Mouse (Mus musculus) liver, embryonic 15.5 days (tissue): ENCODE data around the gene Slc38a6. TPM values are rescaled to one million over a fixed set of nuclear protein-coding genes. Genes with fewer than 3 reads are reported as not detected.

Experiments used
- ATAC-seq: fragments of 200-750 bp; cut with Nextera tagmentation; 2 replicates; pipeline ENCODE4 v1.8.0; 2017; ENCODE audit warnings: moderate number of reproducible peaks, mild to moderate bottlenecking, moderate library complexity; ENCODE audit not compliant: insufficient read depth
- H3K27ac ChIP-seq: fragments of 300-500 bp; sonication (generic); replicated peaks from 2 replicates; pipeline ENCODE4 v1.5.1; 2015; ENCODE audit warnings: mild to moderate bottlenecking, inconsistent platforms
- H3K27me3 ChIP-seq: fragments of 300-500 bp; sonication (generic); 2 replicates; pipeline ENCODE4 v1.6.1; 2015; ENCODE audit warnings: mild to moderate bottlenecking, inconsistent platforms
- H3K36me3 ChIP-seq: fragments of 300-500 bp; sonication (generic); replicated peaks from 2 replicates; pipeline ENCODE4 v1.6.1; 2015; ENCODE audit warnings: moderate library complexity, mild to moderate bottlenecking, inconsistent platforms
- H3K4me1 ChIP-seq: fragments of 300-500 bp; sonication (generic); replicated peaks from 2 replicates; pipeline ENCODE4 v1.6.1; 2015; ENCODE audit warnings: inconsistent platforms
- H3K4me2 ChIP-seq: fragments of 300-500 bp; sonication (generic); 2 replicates; pipeline ENCODE4 v1.6.1; 2015; ENCODE audit warnings: moderate library complexity, mild to moderate bottlenecking, inconsistent platforms
- H3K4me3 ChIP-seq: fragments of 300-500 bp; sonication (generic); replicated peaks from 2 replicates; pipeline ENCODE4 v1.5.1; 2015; ENCODE audit warnings: mild to moderate bottlenecking, inconsistent platforms
- H3K9ac ChIP-seq: fragments of 300-500 bp; sonication (generic); 2 replicates; pipeline ENCODE4 v1.6.1; 2015; ENCODE audit warnings: moderate library complexity, mild to moderate bottlenecking, inconsistent platforms
- H3K9me3 ChIP-seq: fragments of 300-500 bp; sonication (generic); replicated peaks from 2 replicates; pipeline ENCODE4 v1.6.1; 2016; ENCODE audit warnings: inconsistent platforms
- WGBS: fragments of 180-500 bp; shearing (Covaris S2); methylation state at CpG from one replicate; pipeline ENCODE4 v1.1.7; 2015; ENCODE audit warnings: mixed read lengths; ENCODE audit not compliant: insufficient replicate concordance; 5-methylcytosine and 5-hydroxymethylcytosine counted together
- polyA plus RNA-seq: library from polyadenylated mRNA; unstranded; fragments of >200 nt; fragmentation: Nextera tagmentation; extraction: Ambion mirVana; gene quantifications from 2 replicates; pipeline ENCODE4 v1.2.1, GENCODE M21; 2015

Slc38a6 gene
- polyA plus RNA-seq, 1 experiment from 2014 or later = 1.0 TPM

DNA sequence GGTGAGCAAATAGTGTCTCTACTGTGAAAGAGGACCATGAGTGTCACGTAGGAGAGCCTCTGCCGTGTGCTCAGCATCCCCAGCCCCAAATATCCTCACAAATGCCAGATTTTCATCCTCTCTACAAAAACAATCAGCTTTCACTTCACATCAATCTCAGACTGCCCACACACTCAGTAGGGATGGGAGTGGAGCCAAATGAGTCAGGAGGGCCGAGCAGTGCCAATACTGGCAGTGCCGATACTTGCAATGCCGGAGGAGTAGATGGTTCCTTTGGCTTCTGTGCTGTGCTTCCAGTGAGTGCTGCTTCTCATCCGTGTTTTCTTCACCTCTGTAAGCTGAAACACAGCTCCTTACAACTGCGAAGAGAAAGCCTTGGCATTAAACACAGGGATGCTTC, 84.6 kb downstream of the Slc38a6 start:
- Histone ChIP-seq H3K27ac (no peak overlapping the region), H3K4me2 (no peak overlapping the region), H3K36me3 (no peaks in the 10 kb centered on the region), H3K4me3 (no peak overlapping the region), H3K27me3 (0 out of 2 replicates have a peak, but pooled peaks cover 6% of the 10 kb centered on the region), H3K9ac (no peak overlapping the region), H3K4me1 (no peaks in the 10 kb centered on the region), H3K9me3 (no peaks in the 10 kb centered on the region)
- no peak for ATAC-seq
- 71% methylated on average over 7 of the region's 7 CpGs for WGBS

DNA sequence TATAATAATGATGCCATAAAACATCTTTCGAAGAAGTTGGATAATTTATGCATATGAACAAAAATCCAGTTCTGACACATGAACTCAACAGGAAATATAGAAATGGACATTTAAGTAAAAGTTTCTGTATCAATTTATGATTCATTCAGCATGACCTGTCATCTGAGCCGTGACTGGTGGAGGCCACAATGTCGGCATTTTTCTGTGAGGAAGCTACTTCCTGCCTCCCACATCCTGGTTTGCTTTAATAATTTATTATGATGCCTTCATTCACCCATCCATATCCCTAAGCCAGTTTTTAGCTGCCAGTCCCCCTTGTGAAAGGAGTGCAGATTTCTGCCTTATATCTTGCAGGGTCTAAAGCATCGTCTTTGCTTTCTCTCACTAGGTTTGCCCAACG, 91.4 kb downstream of the Slc38a6 start:
- Histone ChIP-seq H3K9ac (no peak overlapping the region), H3K4me1 (no peaks in the 10 kb centered on the region), H3K9me3 (no peaks in the 10 kb centered on the region), H3K27me3 (no peaks in the 10 kb centered on the region), H3K27ac (no peak overlapping the region), H3K4me3 (no peak overlapping the region), H3K36me3 (no peaks in the 10 kb centered on the region), H3K4me2 (no peak overlapping the region)
- no peak for ATAC-seq
- WGBS = 64% methylated on average over 5 of the region's 5 CpGs

DNA sequence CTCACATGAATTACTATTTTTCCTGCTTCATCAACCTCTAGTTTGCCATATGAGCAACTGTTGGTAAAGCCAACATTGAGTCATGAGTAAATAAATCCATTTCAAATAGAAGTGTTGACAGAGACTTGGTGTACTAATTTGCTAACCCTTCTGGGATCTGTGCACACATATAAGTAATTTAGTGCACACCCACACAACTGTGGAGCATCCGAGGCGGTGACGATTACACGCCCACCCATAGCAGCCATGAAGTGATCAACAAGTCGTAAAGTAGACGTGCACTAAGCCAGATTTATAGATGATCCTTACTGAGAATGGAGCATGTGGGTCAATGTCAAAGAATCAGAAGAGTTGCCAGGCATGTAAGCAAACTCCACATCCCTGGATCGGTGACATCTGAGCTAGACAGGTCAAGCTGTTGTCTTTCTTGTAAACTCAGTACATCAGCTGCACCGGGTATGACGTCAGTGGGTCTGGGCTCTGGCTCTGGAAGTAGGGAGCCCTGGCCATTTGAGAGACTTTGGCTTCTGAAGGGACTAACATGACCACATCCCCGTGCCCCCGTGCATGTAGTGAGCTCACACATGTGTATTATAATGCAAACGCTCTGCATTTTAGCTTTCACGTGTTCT, 92.3 kb downstream of the Slc38a6 start:
- H3K27ac ChIP-seq = no peak overlapping the region
- H3K36me3 ChIP-seq = no peaks in the 10 kb centered on the region
- H3K4me3 ChIP-seq = no peak overlapping the region
- no peak overlapping the region for H3K4me2 ChIP-seq
- no peak for ATAC-seq
- no peaks in the 10 kb centered on the region for H3K27me3 ChIP-seq
- H3K9ac ChIP-seq = no peak overlapping the region
- H3K9me3 ChIP-seq = no peaks in the 10 kb centered on the region
- WGBS = 71% methylated on average over 13 of the region's 13 CpGs
- H3K4me1 ChIP-seq = no peaks in the 10 kb centered on the region

DNA sequence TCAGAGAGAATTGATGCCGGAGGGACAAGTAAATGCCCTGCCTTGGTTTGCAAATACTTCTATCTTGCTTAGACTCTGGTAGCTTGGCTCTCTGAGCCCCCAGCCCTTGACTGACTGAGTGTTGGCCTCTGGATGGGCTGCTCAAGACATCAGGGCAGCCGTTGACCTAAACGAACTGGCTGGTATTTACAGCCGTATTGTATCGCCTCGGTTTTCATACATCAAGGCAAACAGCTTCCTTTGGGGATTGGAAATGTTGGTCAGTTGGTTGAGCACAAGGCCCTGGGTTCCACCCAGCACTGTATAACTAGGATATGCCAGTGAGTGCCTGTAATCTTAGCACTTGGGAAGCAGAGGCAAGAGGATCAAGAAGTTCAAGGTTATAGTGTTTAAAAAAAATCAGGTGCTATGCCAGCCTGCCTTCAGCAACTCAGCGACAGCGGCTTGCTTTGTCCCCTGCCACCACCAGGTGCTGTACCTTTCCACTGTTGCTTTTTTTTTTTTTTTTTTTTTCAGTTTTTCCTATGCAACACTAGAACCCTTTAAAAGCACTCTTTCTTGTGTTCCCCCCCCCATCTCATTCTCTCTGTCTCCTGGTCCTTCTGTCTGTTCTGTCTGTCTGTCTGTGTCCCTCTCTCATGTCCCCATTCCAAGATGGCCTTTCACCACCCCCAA, 94.2 kb downstream of the Slc38a6 start:
- no peak for ATAC-seq
- H3K9me3 ChIP-seq = no peaks in the 10 kb centered on the region
- H3K36me3 ChIP-seq = no peaks in the 10 kb centered on the region

DNA sequence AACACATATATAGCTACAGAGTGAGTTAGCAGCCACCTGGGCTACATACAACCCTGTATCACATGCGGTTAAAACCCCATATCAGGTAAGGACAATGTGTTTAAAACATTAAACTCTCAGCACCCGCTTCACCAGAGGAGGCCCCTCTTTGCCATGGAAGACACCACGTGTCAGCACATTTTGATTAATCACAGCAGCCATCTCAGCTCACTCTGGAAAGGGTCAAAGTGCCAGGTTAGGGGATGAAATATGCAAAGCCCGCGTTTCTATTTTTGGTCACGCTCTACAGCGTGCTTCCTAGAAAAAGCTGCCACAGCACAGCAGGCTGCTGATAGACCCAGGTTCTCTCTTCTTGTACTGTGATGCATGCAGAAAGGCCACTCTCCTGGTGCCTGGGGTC, 94.9 kb downstream of the Slc38a6 start:
- ATAC-seq = no peak
- Histone ChIP-seq H3K9me3 (no peaks in the 10 kb centered on the region), H3K27me3 (no peaks in the 10 kb centered on the region), H3K4me1 (no peaks in the 10 kb centered on the region), H3K4me3 (no peak overlapping the region), H3K4me2 (no peak overlapping the region), H3K36me3 (no peaks in the 10 kb centered on the region), H3K27ac (no peak overlapping the region), H3K9ac (no peak overlapping the region)
- WGBS = 46% methylated on average over 7 of the region's 7 CpGs

More for the DNA sequence above, 94.2 kb downstream of the Slc38a6 start:
- H3K9ac ChIP-seq = no peak overlapping the region
- no peak overlapping the region for H3K4me2 ChIP-seq
- H3K4me3 ChIP-seq = no peak overlapping the region
- H3K27me3 ChIP-seq = no peaks in the 10 kb centered on the region
- WGBS = 70% methylated on average over 8 of the region's 8 CpGs
- no peaks in the 10 kb centered on the region for H3K4me1 ChIP-seq
- H3K27ac ChIP-seq = no peak overlapping the region

DNA sequence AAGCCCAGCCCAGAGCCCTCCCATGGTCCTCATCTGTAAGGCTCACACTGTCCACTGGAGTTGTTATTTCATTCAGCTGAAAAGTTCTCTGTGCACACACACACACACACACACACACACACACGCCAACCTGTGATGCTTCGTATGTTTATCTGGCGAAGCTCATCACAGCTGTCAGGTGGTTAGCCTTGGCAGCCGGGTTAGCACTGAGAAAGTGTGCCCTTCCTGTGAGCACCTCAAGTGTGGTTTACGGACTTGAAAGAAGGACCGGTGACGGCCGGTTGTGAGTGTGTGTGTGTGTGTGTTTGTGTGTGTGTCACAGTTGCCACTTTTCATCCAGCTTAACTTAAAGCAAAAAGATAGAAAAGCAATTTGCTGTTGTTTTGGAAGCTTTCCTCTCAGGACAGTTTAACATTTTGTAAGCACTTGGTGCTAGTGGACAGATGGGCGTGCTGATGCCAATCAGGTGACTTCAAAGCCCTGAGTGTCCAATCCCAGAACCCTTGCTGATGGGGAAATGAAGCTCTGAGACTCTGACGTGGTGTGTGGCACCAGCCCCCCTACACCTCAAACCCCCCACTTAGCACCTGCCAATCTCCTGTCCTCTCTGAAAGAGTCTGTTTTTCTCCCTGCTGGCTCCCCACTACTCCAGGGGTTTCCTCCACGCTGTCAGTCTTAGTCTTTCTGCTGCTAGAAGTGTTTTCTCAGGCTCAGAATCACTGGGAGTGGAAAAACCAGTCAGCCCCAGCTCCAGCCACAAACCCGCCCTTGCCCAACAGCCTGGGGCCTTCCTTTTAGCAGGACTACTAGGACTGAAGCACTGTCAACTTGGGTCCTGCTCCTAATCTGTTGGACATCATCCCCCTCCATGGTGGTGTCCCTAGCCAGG, 96.0 kb downstream of the Slc38a6 start:
- H3K27me3 ChIP-seq = no peaks in the 10 kb centered on the region
- no peak overlapping the region for H3K9ac ChIP-seq
- no peak overlapping the region for H3K4me2 ChIP-seq
- H3K4me3 ChIP-seq = no peak overlapping the region
- no peak for ATAC-seq
- H3K4me1 ChIP-seq = no peaks in the 10 kb centered on the region
- 44% methylated on average over 12 of the region's 12 CpGs for WGBS
- H3K9me3 ChIP-seq = no peaks in the 10 kb centered on the region
- no peak overlapping the region for H3K27ac ChIP-seq
- no peaks in the 10 kb centered on the region for H3K36me3 ChIP-seq

DNA sequence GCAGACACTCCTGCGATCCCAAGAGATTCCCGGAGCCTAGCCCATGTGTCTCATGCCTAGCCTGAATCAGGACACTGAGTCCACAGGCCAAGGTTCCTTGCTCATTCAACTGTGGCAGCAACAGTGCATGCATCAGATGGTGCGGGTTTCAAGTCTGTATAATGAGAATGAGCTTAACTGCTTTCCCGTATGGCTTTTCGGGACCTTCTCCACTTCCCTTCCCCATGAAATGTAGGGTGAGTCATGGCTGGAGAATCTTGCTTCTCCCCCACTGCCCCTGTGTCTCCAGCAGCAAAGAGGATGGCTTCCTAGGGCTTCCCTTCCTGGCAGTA, 96.6 kb downstream of the Slc38a6 start:
- ATAC-seq = no peak
- Histone ChIP-seq H3K27me3 (no peaks in the 10 kb centered on the region), H3K4me2 (no peak overlapping the region), H3K4me1 (no peaks in the 10 kb centered on the region), H3K9me3 (no peaks in the 10 kb centered on the region), H3K4me3 (no peak overlapping the region), H3K36me3 (no peaks in the 10 kb centered on the region), H3K9ac (no peak overlapping the region), H3K27ac (no peak overlapping the region)
- WGBS = 57% methylated on average over 5 of the region's 5 CpGs

DNA sequence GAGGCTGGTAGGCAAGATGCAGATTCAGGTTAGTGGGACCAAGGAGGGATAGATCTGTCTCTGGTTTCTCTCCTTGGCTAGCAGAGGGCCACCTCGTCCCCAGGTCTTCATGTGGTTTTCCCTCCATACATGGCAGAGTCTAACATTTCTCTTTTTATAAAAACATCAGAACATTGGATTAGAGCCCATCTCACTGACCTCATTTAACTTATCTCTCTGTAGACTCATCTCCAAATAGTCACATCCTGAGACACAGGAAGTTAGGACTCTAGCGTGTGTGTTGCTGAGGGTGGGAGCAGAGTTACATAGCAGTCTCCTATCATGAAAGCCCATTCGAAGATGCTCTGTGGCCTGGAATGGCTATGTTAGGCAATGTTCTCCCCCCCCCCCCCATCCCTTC, 97.3 kb downstream of the Slc38a6 start:
- no peak for ATAC-seq
- Histone ChIP-seq H3K27ac (no peak overlapping the region), H3K4me1 (no peaks in the 10 kb centered on the region), H3K9ac (no peak overlapping the region), H3K4me2 (no peak overlapping the region), H3K9me3 (no peaks in the 10 kb centered on the region), H3K27me3 (no peaks in the 10 kb centered on the region), H3K36me3 (no peaks in the 10 kb centered on the region), H3K4me3 (no peak overlapping the region)
- 26% methylated on average over 3 of the region's 3 CpGs for WGBS

DNA sequence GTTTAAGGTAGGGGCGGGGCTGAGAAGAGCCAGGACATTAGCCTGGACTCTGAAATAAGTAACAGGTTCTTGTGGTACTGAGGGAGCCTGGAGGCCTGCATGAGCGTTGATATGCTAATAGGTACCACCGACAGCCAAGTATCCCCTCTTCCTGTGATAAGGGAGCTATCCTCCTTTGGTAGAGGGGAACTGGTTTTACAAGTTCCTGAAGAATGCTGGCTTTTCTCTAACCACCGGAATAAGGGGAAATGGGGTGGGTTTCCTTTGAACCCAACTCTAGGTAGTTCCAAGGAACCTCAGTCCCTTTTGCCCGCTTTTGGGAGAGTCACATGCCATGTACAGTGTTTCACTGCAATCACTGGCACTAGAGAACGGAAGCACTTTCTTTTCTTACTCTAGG, 98.2 kb downstream of the Slc38a6 start:
- no peak overlapping the region for H3K4me3 ChIP-seq
- no peak overlapping the region for H3K9ac ChIP-seq
- WGBS = 6% methylated on average over 6 of the region's 6 CpGs
- H3K27ac ChIP-seq = no peak overlapping the region
- H3K4me2 ChIP-seq = no peak overlapping the region
- H3K9me3 ChIP-seq = no peaks in the 10 kb centered on the region
- no peak for ATAC-seq
- H3K36me3 ChIP-seq = no peaks in the 10 kb centered on the region
- no peaks in the 10 kb centered on the region for H3K4me1 ChIP-seq
- H3K27me3 ChIP-seq = no peaks in the 10 kb centered on the region

DNA sequence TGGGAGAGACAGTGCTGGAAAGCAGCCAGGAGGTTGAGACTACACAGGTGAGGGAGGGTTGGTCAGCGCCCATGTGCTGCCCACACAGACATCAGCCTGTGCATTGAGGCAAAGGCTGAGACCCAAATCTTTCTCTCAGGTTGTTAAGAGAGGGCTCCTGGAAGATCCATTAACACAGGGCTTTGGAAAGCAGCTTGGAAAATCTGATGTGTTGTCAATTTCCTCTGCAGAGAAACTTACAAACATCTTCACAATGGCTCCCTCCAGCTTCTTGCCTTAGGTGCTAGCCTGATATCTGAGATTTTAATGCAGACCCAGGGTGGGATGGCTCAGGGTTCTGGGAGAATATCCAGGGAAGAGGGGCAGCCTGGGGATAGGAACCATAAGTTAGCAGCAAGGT, 105.9 kb downstream of the Slc38a6 start:
- ATAC-seq = no peak
- Histone ChIP-seq H3K9ac (no peak overlapping the region), H3K27me3 (no peaks in the 10 kb centered on the region), H3K27ac (no peak overlapping the region), H3K4me1 (no peaks in the 10 kb centered on the region), H3K4me2 (no peak overlapping the region), H3K36me3 (no peaks in the 10 kb centered on the region), H3K4me3 (no peak overlapping the region), H3K9me3 (no peaks in the 10 kb centered on the region)
- WGBS = 57% methylated on average over 1 of the region's 1 CpGs

DNA sequence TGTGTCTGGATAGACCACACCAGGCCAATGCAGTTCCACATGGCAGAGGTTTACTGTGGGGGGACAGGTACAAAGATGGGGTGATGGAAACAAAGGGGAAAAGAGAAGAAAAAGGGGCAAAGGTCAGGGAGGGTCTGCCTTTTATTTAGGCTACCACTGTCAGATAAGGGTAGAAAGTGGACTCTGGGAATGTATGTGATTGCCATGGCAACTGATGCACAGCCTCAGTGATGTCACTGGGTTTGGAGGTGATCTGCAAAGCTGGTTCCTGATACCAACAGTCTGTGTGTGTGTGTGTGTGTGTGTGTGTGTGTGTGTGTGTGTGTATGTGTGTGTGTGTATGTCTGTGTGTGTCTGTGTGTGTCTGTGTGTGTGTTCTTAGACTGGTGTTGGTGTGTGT, 106.4 kb downstream of the Slc38a6 start:
- ATAC-seq = no peak
- no peak overlapping the region for H3K27ac ChIP-seq
- H3K4me1 ChIP-seq = no peaks in the 10 kb centered on the region
- no peaks in the 10 kb centered on the region for H3K27me3 ChIP-seq
- no peaks in the 10 kb centered on the region for H3K36me3 ChIP-seq
- H3K9me3 ChIP-seq = no peaks in the 10 kb centered on the region
- no peak overlapping the region for H3K4me2 ChIP-seq
- no peak overlapping the region for H3K4me3 ChIP-seq
- H3K9ac ChIP-seq = no peak overlapping the region
